Mouse (Mus musculus) erythroid progenitor cell, adult 5-6 weeks (primary cell): Measurements from ENCODE around the gene Ces1f. TPM values are rescaled to one million over a fixed set of nuclear protein-coding genes. Genes with fewer than 3 reads are reported as not detected.
"Not testable (repeated sequence)": the region's sequence is repeated elsewhere in the genome, so short reads cannot be mapped to it uniquely, and the experiment has no call there.

Source experiments
- ATAC-seq: replicated peaks from 2 replicates; pipeline ENCODE4 v1.8.0; 2016; ENCODE audit warnings: moderate number of reproducible peaks, mild to moderate bottlenecking, moderate TSS enrichment, inconsistent platforms; ENCODE audit not compliant: poor library complexity, low FRiP score, severe bottlenecking
- total RNA-seq, 2 experiments: library from RNA; stranded (forward) in 1 of 2; stranded (reverse) in 1 of 2; fragments of 150-400 nt in 1 of 2; fragments of 186-747, 209-891 nt in 1 of 2; gene quantifications; 2 replicates each; pipeline versions ENCODE4 v1.2.3 to v1.2.4; 2015 to 2017; ENCODE audit warnings: low replicate concordance in 2 of 2

Gene Ces1f
- total RNA-seq (2015; ENCODE audit: low replicate concordance), result not detected in 2 replicates
- not detected in 2 replicates for total RNA-seq (2017; ENCODE audit: low replicate concordance)

DNA sequence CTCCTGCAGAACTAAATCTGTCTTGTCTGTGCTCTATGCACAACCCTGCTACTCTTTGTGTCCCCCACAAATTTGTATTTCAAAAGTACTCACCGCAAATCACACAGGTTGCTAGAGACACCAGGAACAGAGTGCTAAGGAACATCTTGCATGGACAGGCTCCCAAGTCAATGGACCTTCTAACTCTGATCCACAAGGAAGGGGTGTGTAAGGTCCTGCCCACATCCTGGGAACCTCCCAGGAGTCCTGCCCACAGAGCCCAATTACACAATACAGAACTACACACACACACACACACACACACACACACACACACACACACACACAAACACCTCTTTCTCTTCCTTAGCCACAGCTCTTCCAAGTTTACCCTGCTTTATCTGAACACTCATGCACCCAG lies at the start of gene Ces1f:
TSS of gene Ces1f (minus strand) at position 192 of the 400 bp plus-strand sequence.
- no peak for ATAC-seq

DNA sequence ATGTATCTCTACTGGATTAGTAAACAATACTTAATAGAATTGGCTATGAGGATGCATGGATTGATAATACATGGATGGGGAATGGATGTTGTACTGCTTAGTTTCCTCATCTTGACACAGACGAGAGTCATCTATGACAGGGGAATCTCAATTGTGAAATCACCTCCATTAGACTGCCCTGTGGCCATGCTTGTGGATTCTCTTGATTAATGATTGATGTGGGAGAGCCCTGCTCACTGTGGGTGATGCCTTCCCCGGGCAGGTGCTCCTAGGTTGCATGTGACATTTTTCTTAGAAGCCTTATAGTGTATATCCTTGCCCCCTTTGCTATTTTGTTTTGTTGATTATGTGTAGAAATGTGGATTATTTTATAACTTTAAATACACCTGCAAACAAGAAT lies 45.6 kb upstream of the Ces1f start:
- ATAC-seq, result no peak

DNA sequence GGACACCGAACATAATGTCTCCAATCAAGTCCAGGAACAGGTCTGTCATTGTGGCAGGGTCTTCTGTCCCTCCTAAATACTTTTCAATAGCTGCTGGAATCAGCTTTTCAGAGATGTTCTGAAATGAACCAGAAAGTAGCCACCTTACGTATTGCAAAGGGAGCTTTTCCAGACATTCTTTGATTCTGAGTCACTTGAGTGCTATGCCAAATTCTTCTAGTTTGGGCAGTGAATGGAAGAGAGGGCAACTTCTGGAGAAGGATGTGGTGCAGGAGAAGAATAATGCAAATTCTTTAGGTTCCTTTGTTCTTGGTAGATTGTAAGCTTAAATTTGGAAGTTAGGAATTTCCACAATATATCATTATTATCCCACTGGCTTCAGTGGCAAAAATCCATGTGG lies 37.5 kb upstream of the Ces1f start:
- no peak for ATAC-seq

DNA sequence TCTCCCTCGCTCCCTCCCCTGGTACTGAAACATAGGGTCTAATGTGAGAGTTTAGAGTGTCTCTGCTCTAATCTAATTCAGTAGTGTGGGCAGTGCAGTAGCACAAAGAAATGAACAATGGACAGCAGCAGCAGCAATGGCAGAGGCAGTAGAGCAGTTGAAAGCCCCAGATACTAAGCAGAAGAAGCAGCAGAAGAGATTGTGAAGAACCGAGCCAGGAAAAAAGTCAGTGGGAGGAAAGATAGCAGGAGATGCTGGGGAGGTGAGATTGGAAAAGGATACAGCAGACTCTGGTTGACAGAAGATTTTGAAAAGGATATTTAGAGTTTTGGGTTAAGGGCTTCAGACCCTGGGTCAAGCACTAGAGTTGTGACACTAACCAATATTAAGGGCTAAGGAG lies 36.0 kb upstream of the Ces1f start:
- ATAC-seq, result no peak

DNA sequence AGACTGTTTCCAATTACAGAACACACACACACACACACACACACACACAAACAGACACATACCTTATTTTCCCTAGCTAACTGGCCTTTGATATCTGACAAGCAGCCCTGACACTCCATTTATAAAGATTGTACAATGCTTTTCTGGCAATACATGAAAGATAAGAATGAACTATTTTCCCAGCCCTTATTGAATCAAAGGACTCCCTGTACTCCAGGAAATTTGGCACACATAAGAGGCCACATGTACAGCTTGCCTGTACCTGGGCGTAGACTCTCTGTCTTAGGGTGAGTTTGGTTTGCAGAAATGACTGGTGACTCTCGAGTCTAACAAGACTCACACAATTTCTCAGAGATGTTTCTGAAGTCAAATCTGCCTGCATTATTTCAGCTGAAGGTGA lies 4.3 kb upstream of the Ces1f start:
- no peak for ATAC-seq

DNA sequence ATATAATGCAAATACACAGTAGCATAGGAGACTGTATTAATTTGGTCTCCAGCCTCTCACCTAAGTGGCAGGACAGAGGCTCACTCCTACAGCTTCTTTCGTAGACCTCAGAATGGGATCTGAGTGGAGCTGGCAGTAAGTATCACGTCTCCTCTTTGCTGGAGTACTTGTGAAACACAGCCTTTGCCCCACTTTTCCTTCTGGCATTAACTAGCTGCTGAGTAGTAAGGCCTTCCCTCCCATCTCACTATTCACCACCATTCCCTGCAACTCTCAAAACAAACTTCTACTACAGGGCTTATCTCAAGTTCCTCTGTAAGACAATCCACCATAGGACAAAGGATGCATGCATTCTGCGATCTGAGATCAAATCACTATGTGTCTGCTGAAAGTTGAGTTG lies 2.8 kb upstream of the Ces1f start:
- ATAC-seq, result no peak

DNA sequence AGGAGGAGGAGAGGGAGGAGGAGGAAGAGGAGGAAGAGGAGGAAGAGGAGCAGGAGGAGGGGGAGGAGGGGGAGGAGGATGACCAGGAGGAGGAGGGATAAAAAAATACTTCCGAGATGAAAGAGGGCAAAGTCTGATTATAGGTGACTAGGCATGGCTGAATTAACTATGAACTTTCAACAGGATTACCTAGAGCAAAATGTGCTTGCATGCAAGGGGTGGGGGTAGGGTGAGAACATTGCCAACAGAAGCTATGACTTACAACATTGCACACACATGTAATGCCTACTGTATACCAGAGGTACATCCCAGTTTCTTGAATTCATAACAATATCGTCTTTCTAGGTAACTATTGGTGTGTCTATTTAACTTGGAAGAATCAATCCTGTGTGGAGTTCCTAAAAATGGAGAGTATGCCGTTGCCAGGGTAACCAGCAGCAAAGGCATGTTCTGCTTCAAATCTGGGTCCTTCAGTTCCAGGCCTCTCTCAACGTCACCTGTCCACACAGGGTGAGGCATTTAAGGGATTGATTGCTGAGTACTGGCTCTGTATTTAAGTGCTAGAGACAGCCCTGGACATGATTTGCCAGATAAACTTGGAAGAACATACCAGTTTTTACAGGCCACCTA lies 1.3 kb downstream of the Ces1f start:
- ATAC-seq, result no peak

DNA sequence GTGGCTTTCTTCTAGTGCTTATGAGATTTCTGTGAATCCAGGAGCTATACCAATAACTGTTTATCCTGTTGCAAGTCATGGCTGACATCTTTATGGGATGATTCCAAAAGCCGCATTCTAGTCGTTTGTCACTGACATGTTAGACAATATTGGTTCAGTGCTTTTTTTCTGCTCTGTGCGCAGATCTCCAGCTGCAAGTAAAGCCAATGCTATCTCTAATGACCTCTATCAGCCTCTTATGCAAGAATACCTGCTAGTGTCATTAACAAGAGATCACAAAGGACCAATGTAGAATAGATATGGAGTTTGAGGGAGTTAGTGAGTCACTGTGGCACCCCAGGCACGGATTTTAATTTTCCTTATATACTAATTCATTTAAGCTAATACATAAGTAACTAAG lies 4.9 kb downstream of the Ces1f start:
- no peak for ATAC-seq

DNA sequence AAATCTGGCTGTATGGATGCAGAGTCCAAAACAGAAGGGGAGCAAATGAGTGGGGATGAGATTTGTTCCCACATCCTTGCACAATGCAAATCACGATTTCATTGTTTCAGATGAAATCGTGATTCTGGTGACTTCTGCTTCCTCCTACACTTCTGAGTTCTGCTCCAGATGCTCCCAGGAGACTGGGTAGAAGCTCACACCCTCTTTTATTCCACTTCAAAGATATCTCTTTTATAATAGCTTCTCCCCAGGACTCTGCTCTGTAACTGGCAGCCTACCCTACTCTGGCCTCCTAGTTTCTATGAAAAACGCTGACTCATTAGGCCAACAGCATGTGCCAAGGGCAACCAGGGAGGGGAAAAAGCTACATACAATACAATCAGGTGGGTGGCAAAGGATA lies 6.2 kb downstream of the Ces1f start:
- no peak for ATAC-seq

DNA sequence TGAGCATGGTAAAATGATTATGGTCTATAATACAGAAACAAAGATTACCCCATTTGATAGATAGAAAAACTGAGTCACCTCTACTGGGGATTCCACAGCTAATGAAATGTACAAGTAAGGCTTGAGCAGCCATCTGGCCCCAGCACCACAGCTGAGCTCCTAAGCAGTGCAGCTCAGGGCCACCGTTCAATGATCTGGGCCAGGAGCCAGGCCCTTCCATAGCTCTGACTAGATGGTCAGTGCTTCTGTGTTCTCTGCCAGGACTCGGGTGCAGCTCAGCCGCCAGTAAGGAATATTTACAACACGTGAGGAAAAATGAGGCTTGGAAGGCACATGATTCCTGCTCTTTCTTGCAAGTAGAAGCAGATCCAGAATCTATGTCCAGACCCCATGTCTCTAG lies 6.9 kb downstream of the Ces1f start:
- ATAC-seq, result no peak

DNA sequence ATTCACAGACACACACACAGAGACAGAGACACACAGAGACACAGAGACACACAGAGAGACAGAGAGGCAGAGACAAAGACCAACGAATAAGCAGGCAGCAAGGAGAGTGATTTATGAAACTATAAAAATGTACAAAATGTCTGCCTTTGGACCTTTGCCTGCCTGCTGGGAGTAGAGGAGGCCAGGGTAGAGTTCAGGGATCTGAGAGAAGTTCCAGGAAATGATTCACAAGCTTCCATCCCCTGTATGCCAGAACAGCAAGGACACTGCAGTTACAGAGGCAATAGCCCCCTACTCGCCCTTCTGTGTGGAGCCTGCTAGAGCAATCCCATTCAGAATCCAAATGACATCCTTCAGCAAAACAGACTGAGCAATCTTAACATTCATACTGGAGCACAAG lies 18.1 kb downstream of the Ces1f start:
- ATAC-seq, result no peak

DNA sequence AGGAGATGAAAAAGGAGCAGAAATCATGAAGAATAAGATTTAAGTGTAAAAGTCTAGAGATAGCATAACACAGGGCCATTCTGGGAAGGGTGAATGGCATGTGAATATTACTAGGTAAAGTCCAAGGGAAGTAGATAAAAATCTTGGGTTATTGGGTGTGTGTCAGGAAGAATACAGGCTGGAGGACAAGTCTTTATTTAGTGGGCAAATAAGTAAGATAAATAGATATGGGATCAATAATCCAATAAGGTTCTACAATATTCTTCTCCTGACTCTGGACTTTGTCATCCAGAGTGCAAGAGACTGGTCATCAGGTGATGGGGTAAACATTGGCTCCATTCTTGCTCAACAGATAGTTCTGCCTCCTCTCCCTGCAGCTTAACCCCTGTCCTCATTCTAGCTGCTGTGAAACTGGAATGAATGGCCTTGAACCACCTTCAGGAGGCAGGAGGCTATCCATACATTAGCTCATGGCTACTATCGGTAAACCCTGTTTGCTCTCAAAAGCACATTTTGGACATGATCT lies 27.1 kb downstream of the Ces1f start:
- ATAC-seq, result no peak

DNA sequence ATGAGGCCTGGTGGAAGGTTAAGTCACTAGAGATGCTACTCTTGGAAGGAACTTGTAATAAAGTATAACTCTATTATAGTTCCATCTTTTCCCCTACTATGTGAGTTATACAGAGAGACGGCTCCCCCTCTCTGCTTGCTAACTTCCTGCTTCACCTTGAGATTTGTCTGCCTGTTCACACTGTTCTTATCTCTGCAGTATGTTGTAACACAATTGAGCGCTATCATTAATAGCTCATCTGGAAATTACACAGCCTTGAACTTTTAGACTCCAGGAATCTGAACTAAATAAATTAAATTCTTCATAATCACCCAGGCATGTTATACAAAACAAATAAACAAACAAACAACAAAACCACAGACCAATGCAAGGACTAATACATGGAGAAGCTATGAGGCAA lies 33.5 kb downstream of the Ces1f start:
- no peak for ATAC-seq

DNA sequence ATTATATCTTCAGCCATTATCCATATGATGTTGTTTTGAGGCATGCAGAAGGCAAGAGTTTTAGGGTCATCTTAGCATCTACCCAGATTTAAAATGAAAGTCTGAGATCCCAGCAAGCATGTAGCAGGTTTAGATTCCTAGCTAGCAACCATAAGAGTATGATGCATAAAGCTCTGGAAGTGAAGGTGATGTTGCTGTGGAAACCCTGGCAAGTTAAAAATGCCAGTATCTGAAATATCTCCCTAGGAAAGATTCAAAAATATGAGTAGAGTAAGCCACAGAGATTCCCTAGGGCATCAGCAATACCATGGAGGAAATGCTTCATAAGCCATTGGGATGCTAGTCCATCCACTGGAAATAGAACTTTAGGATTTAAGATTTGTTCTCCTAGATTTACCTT lies 39.7 kb downstream of the Ces1f start:
- no peak for ATAC-seq

DNA sequence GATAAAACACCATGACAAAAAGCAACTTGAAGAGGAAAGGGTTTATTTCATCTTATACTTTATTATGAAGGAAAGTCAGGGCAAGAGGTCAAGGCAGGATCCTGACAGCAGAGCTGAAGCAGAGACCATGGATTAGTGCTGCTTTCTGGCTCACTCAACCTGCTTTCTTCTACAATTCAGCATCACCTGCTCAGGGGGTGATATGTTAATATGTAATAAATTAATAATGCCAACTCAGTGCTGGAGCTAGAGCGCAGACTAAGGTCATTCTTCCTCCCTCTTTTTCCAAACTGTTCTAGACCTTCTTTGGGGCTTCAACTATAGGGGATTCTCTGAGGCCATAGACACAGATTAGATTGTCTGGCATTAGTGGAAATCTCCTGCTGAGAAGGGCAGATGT lies 43.9 kb downstream of the Ces1f start:
- ATAC-seq, result no peak

DNA sequence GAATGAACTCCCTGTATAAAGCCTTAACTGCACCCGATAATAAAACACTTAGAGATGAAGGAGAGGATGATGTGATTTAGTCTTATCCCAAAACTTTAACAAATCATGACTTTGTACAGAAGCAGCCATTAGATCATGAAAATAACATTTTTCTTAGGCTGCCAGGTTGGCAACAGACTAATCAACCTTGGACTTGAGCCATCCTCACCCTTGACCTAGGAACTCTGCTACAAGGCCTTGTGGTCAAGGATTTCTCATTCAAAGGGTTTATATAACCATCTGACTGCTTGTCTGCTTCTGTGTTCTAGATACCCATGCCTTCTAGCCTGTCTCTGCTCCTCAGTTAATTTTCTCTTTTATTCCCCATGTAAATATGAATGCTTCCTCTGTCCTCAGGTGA lies 44.8 kb downstream of the Ces1f start:
- ATAC-seq, result no peak

DNA sequence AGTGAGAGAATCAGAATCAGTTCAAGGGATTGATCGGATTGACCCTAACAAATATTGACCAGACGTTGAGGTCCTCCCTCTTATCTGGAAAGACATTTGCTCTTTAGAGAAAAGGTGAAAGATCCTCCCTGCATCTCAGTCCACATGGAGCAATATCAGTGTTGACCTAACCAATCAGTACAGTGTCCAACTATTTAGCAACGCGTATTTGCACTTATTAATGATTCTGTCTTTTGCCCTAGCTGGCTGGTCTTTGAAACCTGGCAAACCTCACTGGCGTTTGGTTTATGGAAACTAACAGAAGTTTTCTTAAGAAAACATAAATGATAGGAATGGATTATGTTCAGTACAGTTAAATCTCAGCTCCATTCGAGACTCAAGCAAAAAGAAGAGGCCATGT lies 45.5 kb downstream of the Ces1f start:
- ATAC-seq, result no peak

DNA sequence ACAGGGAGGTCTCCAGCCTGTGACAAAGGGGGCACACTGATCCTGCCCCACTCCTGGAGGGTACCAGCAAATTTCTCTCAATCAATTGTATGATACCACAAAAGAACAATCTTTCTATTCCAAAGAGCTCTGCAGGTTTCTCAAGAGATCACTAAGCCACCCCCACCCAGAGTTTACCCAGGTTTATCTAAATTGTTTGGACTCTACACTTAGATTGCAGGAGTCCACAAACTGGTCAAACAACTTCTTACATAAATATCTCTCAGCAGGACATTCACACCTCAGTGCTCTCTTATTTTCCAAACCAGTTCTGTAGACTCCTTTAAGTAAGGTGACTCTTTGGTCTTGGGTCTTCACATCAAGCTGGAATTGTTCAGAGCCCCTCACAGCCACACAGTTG lies 50.1 kb downstream of the Ces1f start, which contains the start of gene Ces1e:
TSS of gene Ces1e (minus strand) at position 174 of the 400 bp plus-strand sequence.
- ATAC-seq, result no peak

DNA sequence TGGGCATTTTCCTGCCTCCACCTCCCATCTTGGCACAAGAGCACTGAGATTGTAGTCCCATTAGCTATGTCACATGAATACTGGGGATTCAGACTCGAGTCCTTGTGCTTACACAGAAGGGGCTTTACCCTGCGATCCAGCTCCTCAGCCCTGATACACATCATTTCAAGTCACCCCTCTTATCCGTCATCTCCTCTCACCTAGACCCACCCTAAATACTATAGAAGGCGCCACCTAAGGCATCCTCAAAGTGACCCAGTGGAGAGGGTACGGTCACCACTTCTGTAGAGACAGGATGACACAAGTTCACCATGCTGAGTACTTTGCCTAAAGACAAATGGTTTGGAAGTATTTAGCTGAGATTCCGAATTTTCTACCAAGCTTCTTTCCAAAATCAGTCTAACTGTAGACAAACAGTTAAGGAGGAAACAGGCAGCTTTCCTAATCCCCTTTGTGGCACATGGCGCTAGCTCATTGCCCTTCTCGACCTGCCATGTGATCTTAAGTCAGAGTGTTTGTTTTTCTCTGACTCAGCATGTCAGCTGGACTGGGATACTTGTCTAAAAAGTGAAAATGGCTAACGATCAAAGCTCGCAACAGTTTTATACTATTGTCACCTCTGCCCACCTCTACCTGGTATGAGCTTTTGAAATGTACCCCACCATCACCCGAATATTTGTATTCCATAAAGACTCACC lies 50.7 kb downstream of the Ces1f start:
- no peak for ATAC-seq

DNA sequence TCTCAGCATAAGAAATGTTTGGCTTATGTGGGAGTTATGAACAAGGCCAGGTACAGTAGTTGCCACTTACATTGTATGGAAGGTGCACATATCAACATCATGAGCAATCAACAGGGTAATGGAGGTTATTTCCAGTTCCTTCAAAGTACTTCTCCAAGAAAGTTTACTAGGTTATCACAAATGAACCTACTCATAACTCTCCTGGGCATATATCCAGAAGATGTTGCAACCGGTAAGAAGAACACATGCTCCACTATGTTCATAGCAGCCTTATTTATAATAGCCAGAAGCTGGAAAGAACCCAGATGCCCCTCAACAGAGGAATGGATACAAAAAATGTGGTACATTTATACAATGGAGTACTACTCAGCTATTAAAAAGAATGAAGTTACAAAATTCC lies 53.1 kb downstream of the Ces1f start:
- not testable (repeated sequence) for ATAC-seq

DNA sequence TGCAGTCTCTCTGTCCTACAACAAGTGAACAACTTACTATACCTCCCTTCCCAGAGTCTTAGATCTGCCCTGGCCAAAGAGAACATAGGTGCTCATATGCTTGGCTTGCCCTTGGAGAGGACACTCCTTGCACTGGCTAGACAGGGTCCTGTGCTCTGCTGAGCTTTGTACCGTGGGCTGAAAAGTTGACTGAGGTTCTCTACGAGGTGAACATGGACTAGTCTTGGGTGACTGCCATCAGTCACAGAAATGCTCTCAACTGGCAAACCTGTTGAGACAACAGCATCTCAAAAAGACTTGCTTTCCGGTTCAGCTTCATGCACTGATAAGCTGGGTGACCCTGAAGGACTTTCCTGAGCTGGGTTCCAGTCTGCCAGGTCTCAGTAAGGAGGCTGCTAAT lies 57.7 kb downstream of the Ces1f start:
- no peak for ATAC-seq
